Mouse (Mus musculus) urinary bladder, postnatal 4 days (tissue): ENCODE results near the gene Gm14409.
"Not testable (repeated sequence)": the region's sequence is repeated elsewhere in the genome, so short reads cannot be mapped to it uniquely, and the experiment has no call there.

Experiments used
- DNase-seq, 2 experiments: peaks; one replicate each; pipeline ENCODE4 v3.0.0; 2021 to 2022; ENCODE audit warnings: low spot score in 2 of 2

Gm14409 gene

GRCm38 (mm10) chr2:177266936-177267335, at the start of gene Gm14409:
Gene Gm14409 (minus strand): TSS chr2:177267036.
- DNase-seq = not testable (repeated sequence)

GRCm38 (mm10) chr2:177309627-177310026, 42.8 kb upstream of the Gm14409 start:
- DNase-seq = not testable (repeated sequence)

GRCm38 (mm10) chr2:177304980-177305379, 38.1 kb upstream of the Gm14409 start:
- DNase-seq = not testable (repeated sequence)

GRCm38 (mm10) chr2:177283701-177284100, 16.9 kb upstream of the Gm14409 start:
- DNase-seq = not testable (repeated sequence)

- DNase-seq = not testable (repeated sequence)
Observed at GRCm38 (mm10) chr2:177277754-177278153, 10.9 kb upstream of the Gm14409 start.

GRCm38 (mm10) chr2:177272237-177272636, 5.4 kb upstream of the Gm14409 start:
- not testable (repeated sequence) for DNase-seq

- not testable (repeated sequence) for DNase-seq
Observed at GRCm38 (mm10) chr2:177247449-177247848, 19.4 kb downstream of the Gm14409 start.

GRCm38 (mm10) chr2:177230461-177230860, 36.4 kb downstream of the Gm14409 start:
- DNase-seq = not testable (repeated sequence)
